Mouse (Mus musculus): Measurements from ENCODE around the gene Tmem63c. TPM values are rescaled to one million over a fixed set of nuclear protein-coding genes. Genes with fewer than 3 reads are reported as not detected.
A peak's percentile ranks its signal among the peaks of the same experiment; 100 is the strongest.

Gene Tmem63c
- not detected in 2 replicates for total RNA-seq (2014; fragmentation: Nextera tagmentation)
- not detected in 2 replicates for total RNA-seq (2017)
- not detected in 2 replicates for polyA plus RNA-seq (2012)

- TF ChIP-seq GATA2 (IDR thresholded peaks at IDR 0.05; ENCODE audit: borderline replicate concordance, low read depth, low read length) (no peak), CTCF (IDR thresholded peaks at IDR 0.05; ENCODE audit: low read depth, low read length) (no peak), TAL1 (conservative IDR thresholded peaks at IDR 0.05; ENCODE audit: low read depth, low read length) (no peak), GATA1 (IDR thresholded peaks at IDR 0.05; ENCODE audit: borderline replicate concordance, low read length) (no peak), POLR2AphosphoS5 (IDR thresholded peaks at IDR 0.05; ENCODE audit: insufficient replicate concordance, low read depth, low read length) (no peak)
- Histone ChIP-seq H3K9me3 (replicated peaks) (no peaks in the 10 kb centered on the region), H3K27me3 (ENCODE audit: insufficient read depth, low read length) (peaks cover 10% of the 10 kb centered on the region), H3K4me1 (ENCODE audit: insufficient read depth, low read depth, low read length) (no peaks in the 10 kb centered on the region), H3K36me3 (replicated peaks) (no peaks in the 10 kb centered on the region), H3K4me3 (ENCODE audit: low read depth, low read length) (no peak within 1 kb of the TSS)
- ATAC-seq (ENCODE audit: extremely low read depth, insufficient number of reproducible peaks, low FRiP score, poor library complexity, severe bottlenecking) (no peak), DNase-seq (ENCODE audit: low spot score) (no peak)
These were observed at the start of gene Tmem63c for GRCm38 (mm10) chr12:87021040-87021439. TSS of gene Tmem63c (plus strand) at chr12:87021340.

GRCm38 (mm10) chr12:86973216-86973615, 47.9 kb upstream of the Tmem63c start:
- DNase-seq (ENCODE audit: low spot score): peak; percentile 49
- peaks cover under 1% of the 10 kb centered on the region for H3K36me3 ChIP-seq (replicated peaks)
- H3K27me3 ChIP-seq (ENCODE audit: insufficient read depth, low read length): peaks cover 19% of the 10 kb centered on the region
- no peaks in the 10 kb centered on the region for H3K9me3 ChIP-seq (replicated peaks)
- H3K4me3 ChIP-seq (ENCODE audit: low read depth, low read length): no peak overlapping the region
- peaks cover 41% of the 10 kb centered on the region for H3K4me1 ChIP-seq (ENCODE audit: insufficient read depth, low read depth, low read length)
- TF ChIP-seq GATA2 (IDR thresholded peaks at IDR 0.05; ENCODE audit: borderline replicate concordance, low read depth, low read length) (no peak), GATA1 (IDR thresholded peaks at IDR 0.05; ENCODE audit: borderline replicate concordance, low read length) (no peak), POLR2AphosphoS5 (IDR thresholded peaks at IDR 0.05; ENCODE audit: insufficient replicate concordance, low read depth, low read length) (no peak), CTCF (IDR thresholded peaks at IDR 0.05; ENCODE audit: low read depth, low read length) (no peak)
- no peak for ATAC-seq (ENCODE audit: extremely low read depth, insufficient number of reproducible peaks, low FRiP score, poor library complexity, severe bottlenecking)

GRCm38 (mm10) chr12:86973706-86974105, 47.4 kb upstream of the Tmem63c start:
- H3K4me3 ChIP-seq (ENCODE audit: low read depth, low read length): no peak overlapping the region
- ATAC-seq (ENCODE audit: extremely low read depth, insufficient number of reproducible peaks, low FRiP score, poor library complexity, severe bottlenecking) (no peak), DNase-seq (ENCODE audit: low spot score) (no peak)
- no peaks in the 10 kb centered on the region for H3K36me3 ChIP-seq (replicated peaks)
- H3K4me1 ChIP-seq (ENCODE audit: insufficient read depth, low read depth, low read length): peaks cover 38% of the 10 kb centered on the region
- H3K9me3 ChIP-seq (replicated peaks): no peaks in the 10 kb centered on the region
- no peak for TF ChIP-seq POLR2AphosphoS5 (IDR thresholded peaks at IDR 0.05; ENCODE audit: insufficient replicate concordance, low read depth, low read length)
- no peak for TF ChIP-seq CTCF (IDR thresholded peaks at IDR 0.05; ENCODE audit: low read depth, low read length)
- no peak for TF ChIP-seq GATA2 (IDR thresholded peaks at IDR 0.05; ENCODE audit: borderline replicate concordance, low read depth, low read length)
- no peak for TF ChIP-seq GATA1 (IDR thresholded peaks at IDR 0.05; ENCODE audit: borderline replicate concordance, low read length)
- TF ChIP-seq TAL1 (conservative IDR thresholded peaks at IDR 0.05; ENCODE audit: low read depth, low read length): no peak
- H3K27me3 ChIP-seq (ENCODE audit: insufficient read depth, low read length): peaks cover 23% of the 10 kb centered on the region

GRCm38 (mm10) chr12:86974387-86975288, 46.5 kb upstream of the Tmem63c start:
- DNase-seq (ENCODE audit: low spot score) (peak; percentile 70), ATAC-seq (ENCODE audit: extremely low read depth, insufficient number of reproducible peaks, low FRiP score, poor library complexity, severe bottlenecking) (no peak)
- peak overlapping the region; percentile 38; the same call in 1 of the 2 replicates for H3K4me3 ChIP-seq (ENCODE audit: low read depth, low read length)
- H3K4me1 ChIP-seq (ENCODE audit: insufficient read depth, low read depth, low read length): peaks cover 31% of the 10 kb centered on the region
- TF ChIP-seq GATA2 (IDR thresholded peaks at IDR 0.05; ENCODE audit: borderline replicate concordance, low read depth, low read length) (no peak), CTCF (IDR thresholded peaks at IDR 0.05; ENCODE audit: low read depth, low read length) (peak; percentile 100)
- H3K9me3 ChIP-seq (replicated peaks): no peaks in the 10 kb centered on the region
- H3K36me3 ChIP-seq (replicated peaks): no peaks in the 10 kb centered on the region
- H3K27me3 ChIP-seq (ENCODE audit: insufficient read depth, low read length): peaks cover 29% of the 10 kb centered on the region

GRCm38 (mm10) chr12:86975761-86976160, 45.4 kb upstream of the Tmem63c start:
- Histone ChIP-seq H3K9me3 (replicated peaks) (no peaks in the 10 kb centered on the region), H3K4me3 (ENCODE audit: low read depth, low read length) (no peak overlapping the region), H3K4me1 (ENCODE audit: insufficient read depth, low read depth, low read length) (peaks cover 31% of the 10 kb centered on the region), H3K27me3 (ENCODE audit: insufficient read depth, low read length) (peaks cover 39% of the 10 kb centered on the region), H3K36me3 (replicated peaks) (no peaks in the 10 kb centered on the region)
- DNase-seq (ENCODE audit: low spot score) (peak; percentile 57), ATAC-seq (ENCODE audit: extremely low read depth, insufficient number of reproducible peaks, low FRiP score, poor library complexity, severe bottlenecking) (no peak)
- TF ChIP-seq TAL1 (conservative IDR thresholded peaks at IDR 0.05; ENCODE audit: low read depth, low read length) (no peak), POLR2AphosphoS5 (IDR thresholded peaks at IDR 0.05; ENCODE audit: insufficient replicate concordance, low read depth, low read length) (no peak), CTCF (IDR thresholded peaks at IDR 0.05; ENCODE audit: low read depth, low read length) (no peak), GATA1 (IDR thresholded peaks at IDR 0.05; ENCODE audit: borderline replicate concordance, low read length) (no peak), GATA2 (IDR thresholded peaks at IDR 0.05; ENCODE audit: borderline replicate concordance, low read depth, low read length) (no peak)

- H3K4me3 ChIP-seq (ENCODE audit: low read depth, low read length): no peak overlapping the region
- H3K4me1 ChIP-seq (ENCODE audit: insufficient read depth, low read depth, low read length): peaks cover 31% of the 10 kb centered on the region
- no peaks in the 10 kb centered on the region for H3K9me3 ChIP-seq (replicated peaks)
- ATAC-seq (ENCODE audit: extremely low read depth, insufficient number of reproducible peaks, low FRiP score, poor library complexity, severe bottlenecking) (no peak), DNase-seq (ENCODE audit: low spot score) (no peak)
- no peaks in the 10 kb centered on the region for H3K36me3 ChIP-seq (replicated peaks)
- H3K27me3 ChIP-seq (ENCODE audit: insufficient read depth, low read length): peaks cover 47% of the 10 kb centered on the region
- TF ChIP-seq CTCF (IDR thresholded peaks at IDR 0.05; ENCODE audit: low read depth, low read length) (peak; percentile 19; the same call in 1 of the 2 replicates), POLR2AphosphoS5 (IDR thresholded peaks at IDR 0.05; ENCODE audit: insufficient replicate concordance, low read depth, low read length) (no peak)
These were observed 44.5 kb upstream of the Tmem63c start for GRCm38 (mm10) chr12:86976511-86977168.

Data from G1E (cell line).